Mouse (Mus musculus) kidney, adult 2 months (tissue): ENCODE results near the gene Lrriq3. TPM values are rescaled to one million over a fixed set of nuclear protein-coding genes. Genes with fewer than 3 reads are reported as not detected.
A peak's percentile ranks its signal among the peaks of the same experiment; 100 is the strongest.

Experiments used
- DNase-seq: peaks from one replicate; pipeline ENCODE4 v3.0.0; 2021
- H3K27ac ChIP-seq: fragments of 200-500 bp; 2 replicates; pipeline ENCODE4 v1.5.1; 2012; ENCODE audit warnings: low read depth, low read length, control low read depth, inconsistent platforms; ENCODE audit not compliant: insufficient read depth
- H3K27me3 ChIP-seq: fragments of 200-500 bp; replicated peaks from 2 replicates; pipeline ENCODE4 v1.6.1; 2012; ENCODE audit warnings: mild to moderate bottlenecking, moderate library complexity, low read length, inconsistent platforms; ENCODE audit not compliant: control insufficient read depth, insufficient read depth
- H3K36me3 ChIP-seq: fragments of 200-500 bp; 2 replicates; pipeline ENCODE4 v1.6.1; 2012; ENCODE audit warnings: mild to moderate bottlenecking, moderate library complexity, low read length, inconsistent platforms; ENCODE audit not compliant: control insufficient read depth, insufficient read depth
- H3K4me1 ChIP-seq: fragments of 200-500 bp; 2 replicates; pipeline ENCODE4 v1.6.1; 2011; ENCODE audit warnings: low read length; ENCODE audit not compliant: control insufficient read depth, insufficient read depth
- H3K4me3 ChIP-seq: fragments of 200-500 bp; 2 replicates; pipeline ENCODE4 v1.5.1; 2011; ENCODE audit warnings: mild to moderate bottlenecking, low read depth, low read length, control low read depth; ENCODE audit not compliant: insufficient read depth
- CTCF ChIP-seq: fragments of 200-500 bp; conservative IDR thresholded peaks from 2 replicates; pipeline ENCODE4 v1.5.1; 2011; ENCODE audit warnings: low read depth, mild to moderate bottlenecking, control low read depth, low read length, moderate library complexity, mixed read lengths; ENCODE audit not compliant: insufficient read depth, insufficient read length
- POLR2A ChIP-seq: fragments of 200-500 bp; IDR thresholded peaks from one replicate; pipeline ENCODE4 v1.6.1; 2011; ENCODE audit warnings: low read depth, low read length, control low read depth
- WGBS: fragments of 180-500 bp; shearing (Covaris S2); methylation state at CpG from one replicate; pipeline ENCODE4 v1.1.7; 2018; 5-methylcytosine and 5-hydroxymethylcytosine counted together
- polyA plus RNA-seq: library from polyadenylated mRNA; depleted of rRNA; stranded (reverse); fragments of >200 nt; gene quantifications from 2 replicates; pipeline ENCODE4 v1.2.3, GENCODE M21; 2012; rRNA removed

The Lrriq3 gene
- 0.72 and 0.81 TPM in 2 replicates for polyA plus RNA-seq

DNA sequence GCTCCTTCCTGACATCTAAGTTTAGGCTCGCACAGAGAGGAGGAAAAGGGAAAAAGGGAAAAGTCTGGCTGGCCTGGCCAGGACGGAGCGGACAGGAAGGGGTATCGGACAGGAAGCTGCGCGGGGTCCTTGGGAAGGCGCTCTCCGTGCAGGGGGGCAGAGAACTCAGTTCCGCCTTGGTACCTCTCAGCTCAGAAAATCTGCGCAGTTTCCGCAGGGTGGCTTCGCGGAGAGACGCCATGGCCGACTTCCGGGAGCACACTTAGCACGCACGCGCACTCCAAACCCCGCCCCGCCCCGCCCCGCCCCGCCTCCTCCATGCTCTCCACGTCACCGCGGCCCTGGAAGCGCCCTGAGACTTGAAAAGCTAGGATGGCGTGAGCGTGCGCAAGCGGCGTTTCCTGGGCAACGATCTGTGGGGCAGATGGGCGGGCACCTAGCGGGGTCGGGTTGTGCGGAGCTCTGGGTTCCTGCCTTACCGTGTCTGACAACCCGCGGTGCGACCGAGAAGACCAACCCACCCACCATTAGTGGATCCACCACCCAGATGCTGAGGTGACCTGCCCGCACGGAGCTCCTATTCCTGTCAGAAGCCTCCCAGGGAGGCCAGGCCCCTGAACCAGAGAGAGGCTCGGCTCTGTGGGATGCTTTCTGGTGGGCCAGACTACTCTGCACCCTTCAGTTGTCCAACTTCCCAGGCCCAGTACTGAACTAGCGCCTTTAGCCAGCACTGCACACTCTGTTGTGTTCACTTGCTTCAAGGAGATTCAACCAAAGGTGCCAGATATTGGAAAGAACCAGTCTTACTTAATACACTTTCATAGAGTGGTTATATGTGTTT is at the start of gene Lrriq3, which contains the start of gene Fpgt:
Gene Lrriq3 (plus strand): TSS at position 319 of the 841 bp plus-strand sequence.
Gene Fpgt (minus strand): TSS at position 288 of the 841 bp plus-strand sequence.
- TF ChIP-seq POLR2A: peak; percentile 52
- no peak for TF ChIP-seq CTCF
- peak; percentile 95 for DNase-seq
- WGBS: 1% methylated on average over 47 of the region's 47 CpGs
- Histone ChIP-seq H3K4me3 (peak within 1 kb of the TSS; percentile 96), H3K27me3 (no peaks in the 10 kb centered on the region), H3K36me3 (no peaks in the 10 kb centered on the region; the same call in 1 of the 2 replicates), H3K4me1 (no peaks in the 10 kb centered on the region; the same call in 1 of the 2 replicates), H3K27ac (peak within 1 kb of the TSS; percentile 74)

DNA sequence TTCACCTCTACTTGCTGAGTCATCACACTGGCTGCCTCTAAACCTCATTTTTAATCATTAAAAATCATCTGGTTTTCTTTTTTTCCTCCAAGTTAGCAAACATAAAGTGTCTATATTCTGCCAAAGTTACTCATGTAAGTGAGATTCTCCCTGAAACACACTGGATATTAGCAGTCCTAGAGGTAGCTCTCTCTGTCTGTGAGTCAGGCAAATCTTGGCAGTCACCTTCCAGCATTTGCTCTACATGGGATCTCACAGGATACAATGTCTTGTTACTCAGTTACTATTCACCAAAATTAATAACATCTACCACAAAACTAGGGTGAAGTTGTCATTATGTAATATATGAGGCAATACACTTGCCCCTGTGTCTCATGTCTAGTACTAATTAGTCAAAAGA is 41.2 kb upstream of the Lrriq3 start:
- TF ChIP-seq POLR2A (no peak), CTCF (no peak)
- Histone ChIP-seq H3K27me3 (no peaks in the 10 kb centered on the region), H3K4me3 (no peak overlapping the region), H3K27ac (no peak overlapping the region), H3K36me3 (no peaks in the 10 kb centered on the region), H3K4me1 (no peaks in the 10 kb centered on the region)
- no peak for DNase-seq

DNA sequence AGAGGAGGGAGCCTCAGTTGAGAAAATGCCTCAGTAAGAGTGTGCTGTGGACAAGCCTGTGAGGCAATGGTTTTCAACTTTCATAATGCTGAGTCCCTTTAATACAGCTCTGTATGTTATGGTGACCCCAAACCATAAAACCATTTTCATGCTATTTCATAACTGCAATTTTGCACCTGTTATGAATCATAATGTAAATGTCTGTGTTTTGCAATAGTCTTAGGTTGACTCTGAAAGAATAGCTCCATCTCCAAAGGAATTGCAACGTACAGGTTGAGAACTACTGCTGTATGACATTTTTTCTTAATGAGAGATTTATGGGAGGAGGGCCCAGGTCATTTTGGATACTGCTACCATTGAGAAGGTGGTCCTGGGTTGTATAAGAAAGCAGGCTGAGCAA is 40.0 kb upstream of the Lrriq3 start:
- no peaks in the 10 kb centered on the region for H3K4me1 ChIP-seq
- H3K27ac ChIP-seq: no peak overlapping the region
- H3K4me3 ChIP-seq: no peak overlapping the region
- no peak for DNase-seq
- H3K27me3 ChIP-seq: no peaks in the 10 kb centered on the region
- H3K36me3 ChIP-seq: no peaks in the 10 kb centered on the region
- TF ChIP-seq POLR2A (no peak), CTCF (no peak)
- WGBS: 63% methylated on average over 1 of the region's 1 CpGs

DNA sequence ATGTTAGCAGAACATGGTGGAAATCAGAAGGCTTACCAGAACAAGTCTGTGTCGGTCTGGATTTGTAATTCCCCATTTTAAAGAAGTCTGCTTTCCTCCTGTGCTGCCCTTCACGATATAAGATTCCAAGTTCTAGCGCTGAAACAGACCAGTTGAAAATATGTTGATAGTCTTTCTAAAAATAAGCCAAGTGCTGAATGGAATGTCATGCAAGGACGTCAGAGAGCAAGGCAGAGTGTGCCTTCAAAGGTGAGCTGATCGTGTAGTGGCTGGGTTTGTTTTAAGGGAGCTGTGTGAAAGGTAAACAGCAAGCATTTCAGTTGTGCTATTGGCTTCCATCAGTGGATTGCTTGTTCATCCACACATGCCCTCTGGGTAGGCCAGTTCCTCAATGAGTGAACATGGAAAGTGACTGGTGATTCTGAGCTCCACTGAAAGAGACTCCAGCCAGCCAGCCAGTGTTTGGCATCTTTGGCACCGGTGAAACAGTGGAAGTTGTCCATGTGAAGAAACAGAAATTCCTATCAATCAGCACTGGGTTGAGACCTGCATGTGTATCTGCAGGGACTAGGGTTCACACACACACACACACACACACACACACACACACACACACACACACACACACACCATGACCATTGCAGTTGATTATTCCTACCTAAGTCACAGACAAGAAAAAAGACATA is 37.9 kb upstream of the Lrriq3 start, which contains the start of gene Tnni3k:
Gene Tnni3k (minus strand): TSS at position 177 of the 686 bp plus-strand sequence.
- no peaks in the 10 kb centered on the region for H3K4me1 ChIP-seq
- TF ChIP-seq CTCF (no peak), POLR2A (no peak)
- no peaks in the 10 kb centered on the region for H3K36me3 ChIP-seq
- 57% methylated on average over 6 of the region's 6 CpGs for WGBS
- DNase-seq: no peak
- no peak within 1 kb of the TSS for H3K4me3 ChIP-seq
- no peaks in the 10 kb centered on the region for H3K27me3 ChIP-seq
- no peak within 1 kb of the TSS for H3K27ac ChIP-seq

DNA sequence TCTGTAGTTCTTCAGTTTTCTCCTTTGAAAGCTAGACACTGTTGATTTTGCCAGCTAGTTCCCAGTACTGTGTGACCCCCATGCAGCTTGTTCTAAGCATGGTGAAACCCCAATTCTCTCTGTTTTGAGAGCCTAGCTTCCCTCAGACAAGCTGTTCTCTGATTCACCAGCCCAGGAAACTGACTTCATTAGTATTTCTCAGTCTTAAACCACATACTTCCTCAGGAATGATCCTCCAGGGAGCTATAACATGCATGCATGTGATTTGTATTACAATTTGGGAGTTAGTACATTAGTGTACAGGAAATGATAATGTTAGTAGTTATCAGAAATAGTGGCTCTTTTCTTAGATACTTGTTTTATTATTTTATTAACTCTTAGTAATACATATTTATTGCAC is 36.6 kb upstream of the Lrriq3 start:
- DNase-seq: no peak
- H3K4me3 ChIP-seq: no peak overlapping the region
- no peak overlapping the region for H3K27ac ChIP-seq
- no peak for TF ChIP-seq CTCF
- TF ChIP-seq POLR2A: no peak
- no peaks in the 10 kb centered on the region for H3K36me3 ChIP-seq
- no peaks in the 10 kb centered on the region for H3K4me1 ChIP-seq
- H3K27me3 ChIP-seq: no peaks in the 10 kb centered on the region

DNA sequence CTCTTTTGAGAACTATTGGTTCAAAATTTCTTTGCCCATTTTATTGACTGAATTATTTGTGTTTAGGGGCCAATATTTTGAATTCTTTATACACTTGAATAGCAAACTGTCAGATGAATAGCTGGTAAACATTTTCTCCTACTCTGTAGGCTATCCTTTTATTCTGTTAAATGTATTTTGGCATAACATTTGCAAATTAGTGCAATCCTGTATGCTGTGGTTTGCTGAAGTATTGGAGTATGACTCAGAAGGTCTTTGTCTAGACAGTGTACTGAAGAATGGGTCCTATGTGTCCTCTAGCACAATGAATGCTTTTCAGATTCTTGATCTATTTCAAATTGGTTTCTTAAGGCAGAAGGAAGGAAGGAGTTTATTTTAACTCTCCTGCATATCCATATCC is 35.7 kb upstream of the Lrriq3 start:
- no peak overlapping the region for H3K4me3 ChIP-seq
- no peaks in the 10 kb centered on the region for H3K27me3 ChIP-seq
- no peak for TF ChIP-seq CTCF
- no peaks in the 10 kb centered on the region for H3K4me1 ChIP-seq
- H3K27ac ChIP-seq: no peak overlapping the region
- DNase-seq: no peak
- no peaks in the 10 kb centered on the region for H3K36me3 ChIP-seq

DNA sequence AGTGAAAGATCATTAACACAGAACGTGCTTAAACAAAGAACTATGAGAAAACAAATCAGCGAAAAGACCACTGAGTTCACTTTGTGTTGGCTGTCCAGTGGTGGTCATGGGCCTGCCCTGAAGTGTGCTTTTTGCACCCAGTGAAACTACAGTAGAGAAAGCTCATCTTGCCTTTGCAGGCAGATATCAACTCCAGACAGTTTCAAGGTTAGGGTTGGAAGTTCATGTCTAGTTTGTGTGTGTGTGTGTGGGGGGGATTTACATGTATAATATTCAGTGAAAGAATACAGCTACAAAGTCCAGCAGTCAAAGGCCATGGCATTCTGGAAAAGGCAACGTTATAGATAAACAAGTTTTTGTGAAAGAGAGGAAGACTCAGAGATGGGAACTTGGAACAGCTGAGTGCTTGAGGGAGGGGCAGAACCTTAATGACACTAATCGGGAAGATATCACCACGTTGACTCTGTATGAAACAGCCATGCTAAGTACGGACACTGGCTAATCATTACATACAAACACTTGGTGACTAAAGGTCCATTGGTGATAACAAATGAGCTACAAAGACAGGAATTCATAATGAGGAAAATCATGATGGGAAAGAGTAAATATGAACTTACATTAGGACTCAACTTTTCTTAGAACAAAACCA is 34.3 kb upstream of the Lrriq3 start:
- Histone ChIP-seq H3K4me3 (no peak overlapping the region), H3K27me3 (no peaks in the 10 kb centered on the region), H3K27ac (no peak overlapping the region), H3K4me1 (no peaks in the 10 kb centered on the region), H3K36me3 (no peaks in the 10 kb centered on the region)
- TF ChIP-seq POLR2A (no peak), CTCF (no peak)
- WGBS: 72% methylated on average over 6 of the region's 6 CpGs
- DNase-seq: no peak
